Mouse (Mus musculus) heart, embryonic 15.5 days (tissue): ENCODE results near the gene Ssh2. TPM values are rescaled to one million over a fixed set of nuclear protein-coding genes. Genes with fewer than 3 reads are reported as not detected.

ENCODE experiments used
- ATAC-seq: fragments of 200-750 bp; cut with Nextera tagmentation; replicated peaks from 2 replicates; pipeline ENCODE4 v1.8.0; 2017; ENCODE audit warnings: low read depth, moderate TSS enrichment; ENCODE audit not compliant: insufficient number of reproducible peaks, insufficient read depth, low FRiP score
- H3K27ac ChIP-seq: fragments of 300-500 bp; sonication (generic); 2 replicates; pipeline ENCODE4 v1.5.1; 2015; ENCODE audit warnings: mild to moderate bottlenecking, inconsistent platforms
- H3K27me3 ChIP-seq: fragments of 300-500 bp; sonication (generic); 2 replicates; pipeline ENCODE4 v1.6.1; 2015; ENCODE audit warnings: inconsistent platforms
- H3K36me3 ChIP-seq: fragments of 300-500 bp; sonication (generic); 2 replicates; pipeline ENCODE4 v1.6.1; 2015; ENCODE audit warnings: mild to moderate bottlenecking, inconsistent platforms
- H3K4me1 ChIP-seq: fragments of 300-500 bp; sonication (generic); replicated peaks from 2 replicates; pipeline ENCODE4 v1.6.1; 2015; ENCODE audit warnings: inconsistent platforms
- H3K4me2 ChIP-seq: fragments of 300-500 bp; sonication (generic); 2 replicates; pipeline ENCODE4 v1.6.1; 2015; ENCODE audit warnings: inconsistent platforms, mild to moderate bottlenecking, moderate library complexity
- H3K4me3 ChIP-seq: fragments of 300-500 bp; sonication (generic); 2 replicates; pipeline ENCODE4 v1.5.1; 2015; ENCODE audit warnings: mild to moderate bottlenecking, inconsistent platforms
- H3K9ac ChIP-seq: fragments of 300-500 bp; sonication (generic); 2 replicates; pipeline ENCODE4 v1.6.1; 2015; ENCODE audit warnings: mild to moderate bottlenecking, inconsistent platforms
- H3K9me3 ChIP-seq: fragments of 300-500 bp; sonication (generic); replicated peaks from 2 replicates; pipeline ENCODE4 v1.6.1; 2016; ENCODE audit warnings: inconsistent platforms
- WGBS: fragments of 180-500 bp; shearing (Covaris S2); methylation state at CpG from one replicate; pipeline ENCODE4 v1.1.7; 2015; ENCODE audit warnings: mixed read lengths; 5-methylcytosine and 5-hydroxymethylcytosine counted together
- polyA plus RNA-seq: library from polyadenylated mRNA; unstranded; fragments of >200 nt; fragmentation: Nextera tagmentation; extraction: Ambion mirVana; gene quantifications from 2 replicates; pipeline ENCODE4 v1.2.1, GENCODE M21; 2015

Ssh2 gene
- polyA plus RNA-seq, 1 experiment from 2014 or later, result 22.0 TPM

GRCm38 (mm10) chr11:77193941-77194553, 22.0 kb upstream of the Ssh2 start:
- ATAC-seq, result no peak
- no peak overlapping the region for H3K9ac ChIP-seq
- no peaks in the 10 kb centered on the region for H3K27me3 ChIP-seq
- peaks cover 25% of the 10 kb centered on the region for H3K4me1 ChIP-seq
- H3K4me3 ChIP-seq, result no peak overlapping the region
- H3K9me3 ChIP-seq, result no peaks in the 10 kb centered on the region
- H3K36me3 ChIP-seq, result no peaks in the 10 kb centered on the region
- no peak overlapping the region for H3K27ac ChIP-seq
- H3K4me2 ChIP-seq, result no peak overlapping the region
- WGBS, result 50% methylated on average over 6 of the region's 6 CpGs

GRCm38 (mm10) chr11:77194762-77195161, 21.3 kb upstream of the Ssh2 start:
- no peaks in the 10 kb centered on the region for H3K27me3 ChIP-seq
- peaks cover 25% of the 10 kb centered on the region for H3K4me1 ChIP-seq
- 64% methylated on average over 1 of the region's 1 CpGs for WGBS
- no peak overlapping the region for H3K9ac ChIP-seq
- no peak for ATAC-seq
- H3K4me3 ChIP-seq, result no peak overlapping the region
- no peaks in the 10 kb centered on the region for H3K9me3 ChIP-seq
- H3K36me3 ChIP-seq, result no peaks in the 10 kb centered on the region
- H3K27ac ChIP-seq, result peak overlapping the region; percentile 21
- H3K4me2 ChIP-seq, result no peak overlapping the region

- Histone ChIP-seq H3K4me3 (no peak overlapping the region), H3K4me1 (peaks cover 25% of the 10 kb centered on the region), H3K36me3 (no peaks in the 10 kb centered on the region), H3K4me2 (no peak overlapping the region), H3K27me3 (no peaks in the 10 kb centered on the region), H3K9ac (no peak overlapping the region), H3K9me3 (no peaks in the 10 kb centered on the region), H3K27ac (peak overlapping the region; percentile 21)
- ATAC-seq, result no peak
- 43% methylated on average over 11 of the region's 11 CpGs for WGBS
These were observed 20.6 kb upstream of the Ssh2 start for GRCm38 (mm10) chr11:77195360-77196109.

- no peak overlapping the region for H3K4me2 ChIP-seq
- no peaks in the 10 kb centered on the region for H3K27me3 ChIP-seq
- ATAC-seq, result no peak
- H3K9ac ChIP-seq, result no peak overlapping the region
- no peaks in the 10 kb centered on the region for H3K36me3 ChIP-seq
- peak overlapping the region; percentile 21; the same call in 1 of the 2 replicates for H3K27ac ChIP-seq
- H3K4me1 ChIP-seq, result peaks cover 25% of the 10 kb centered on the region
- H3K4me3 ChIP-seq, result no peak overlapping the region
- no peaks in the 10 kb centered on the region for H3K9me3 ChIP-seq
- 37% methylated on average over 4 of the region's 4 CpGs for WGBS
These were observed 19.6 kb upstream of the Ssh2 start for GRCm38 (mm10) chr11:77196181-77197143.

- 70% methylated on average over 4 of the region's 4 CpGs for WGBS
- no peak overlapping the region for H3K4me3 ChIP-seq
- no peak overlapping the region for H3K27ac ChIP-seq
- H3K27me3 ChIP-seq, result no peaks in the 10 kb centered on the region
- H3K4me1 ChIP-seq, result peaks cover 20% of the 10 kb centered on the region; the same call in 1 of the 2 replicates
- H3K9ac ChIP-seq, result no peak overlapping the region
- H3K9me3 ChIP-seq, result no peaks in the 10 kb centered on the region
- ATAC-seq, result no peak
- H3K4me2 ChIP-seq, result no peak overlapping the region
- no peaks in the 10 kb centered on the region for H3K36me3 ChIP-seq
These were observed 16.5 kb upstream of the Ssh2 start for GRCm38 (mm10) chr11:77199636-77200035.

- Histone ChIP-seq H3K4me2 (no peak overlapping the region), H3K9ac (no peak overlapping the region), H3K4me3 (no peak overlapping the region), H3K4me1 (peaks cover 11% of the 10 kb centered on the region; the same call in 1 of the 2 replicates), H3K27ac (no peak overlapping the region), H3K36me3 (no peaks in the 10 kb centered on the region), H3K27me3 (no peaks in the 10 kb centered on the region), H3K9me3 (no peaks in the 10 kb centered on the region)
- WGBS, result 74% methylated on average over 1 of the region's 1 CpGs
- ATAC-seq, result no peak
These were observed 15.4 kb upstream of the Ssh2 start for GRCm38 (mm10) chr11:77200703-77201102.

- H3K4me2 ChIP-seq, result no peak overlapping the region
- no peaks in the 10 kb centered on the region for H3K9me3 ChIP-seq
- no peak overlapping the region for H3K9ac ChIP-seq
- H3K27ac ChIP-seq, result no peak overlapping the region
- peaks cover 17% of the 10 kb centered on the region for H3K4me1 ChIP-seq
- no peak for ATAC-seq
- H3K36me3 ChIP-seq, result no peaks in the 10 kb centered on the region
- 84% methylated on average over 1 of the region's 1 CpGs for WGBS
- H3K27me3 ChIP-seq, result no peaks in the 10 kb centered on the region
- no peak overlapping the region for H3K4me3 ChIP-seq
These were observed 1.9 kb upstream of the Ssh2 start for GRCm38 (mm10) chr11:77214142-77214692.

GRCm38 (mm10) chr11:77214755-77215154, 1.3 kb upstream of the Ssh2 start:
- Histone ChIP-seq H3K27ac (no peak overlapping the region), H3K36me3 (no peaks in the 10 kb centered on the region), H3K4me1 (peaks cover 17% of the 10 kb centered on the region), H3K4me3 (no peak overlapping the region), H3K9me3 (no peaks in the 10 kb centered on the region), H3K4me2 (peak overlapping the region; percentile 79; the same call in 1 of the 2 replicates), H3K27me3 (no peaks in the 10 kb centered on the region), H3K9ac (no peak overlapping the region)
- peak; percentile 45; the same call in 1 of the 2 replicates for ATAC-seq
- WGBS, result 6% methylated on average over 1 of the region's 1 CpGs

GRCm38 (mm10) chr11:77215483-77215882, 604 bp upstream of the Ssh2 start:
- peak overlapping the region; percentile 86 for H3K9ac ChIP-seq
- peak overlapping the region; percentile 95 for H3K27ac ChIP-seq
- WGBS, result under 1% methylated on average over 11 of the region's 11 CpGs
- no peaks in the 10 kb centered on the region for H3K27me3 ChIP-seq
- no peaks in the 10 kb centered on the region for H3K36me3 ChIP-seq
- H3K4me1 ChIP-seq, result peaks cover 17% of the 10 kb centered on the region
- H3K4me3 ChIP-seq, result peak overlapping the region; percentile 86
- peak; percentile 56; the same call in 1 of the 2 replicates for ATAC-seq
- H3K4me2 ChIP-seq, result peak overlapping the region; percentile 79
- H3K9me3 ChIP-seq, result no peaks in the 10 kb centered on the region

- Histone ChIP-seq H3K4me3 (peak overlapping the region; percentile 86), H3K4me1 (peaks cover 17% of the 10 kb centered on the region), H3K4me2 (peak overlapping the region; percentile 79), H3K27ac (peak overlapping the region; percentile 95), H3K27me3 (no peaks in the 10 kb centered on the region), H3K9ac (peak overlapping the region; percentile 86), H3K9me3 (no peaks in the 10 kb centered on the region), H3K36me3 (no peaks in the 10 kb centered on the region)
- WGBS, result under 1% methylated on average over 11 of the region's 11 CpGs
- peak; percentile 54 for ATAC-seq
These were observed 659 bp downstream of the Ssh2 start for GRCm38 (mm10) chr11:77216761-77217130.

GRCm38 (mm10) chr11:77230765-77231164, 14.7 kb downstream of the Ssh2 start:
- Histone ChIP-seq H3K36me3 (no peaks in the 10 kb centered on the region), H3K4me3 (no peak overlapping the region), H3K27me3 (no peaks in the 10 kb centered on the region), H3K9me3 (no peaks in the 10 kb centered on the region), H3K9ac (no peak overlapping the region), H3K27ac (no peak overlapping the region), H3K4me2 (no peak overlapping the region), H3K4me1 (no peaks in the 10 kb centered on the region)
- WGBS, result 84% methylated on average over 2 of the region's 2 CpGs
- ATAC-seq, result no peak
